Mouse (Mus musculus): ENCODE data around the gene Diablo.

DNA sequence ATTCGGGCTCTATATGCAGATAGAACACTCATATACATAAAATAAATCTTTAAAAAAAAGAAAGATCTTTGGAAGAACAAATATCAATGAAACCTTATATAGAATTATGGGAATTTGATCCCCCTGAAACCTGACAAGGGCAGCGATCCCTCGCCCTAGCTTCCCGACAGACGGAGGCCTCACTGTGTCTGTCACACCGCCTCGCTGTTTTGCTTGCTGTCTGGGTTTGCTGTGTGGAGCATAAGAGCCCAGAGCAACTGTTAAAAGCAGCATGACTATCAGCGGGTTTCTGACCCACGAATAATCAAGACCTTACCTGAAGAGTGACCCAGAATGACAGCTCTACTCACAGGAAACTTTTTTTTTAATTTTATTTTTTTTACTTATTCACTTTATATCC lies 3.3 kb downstream of the Diablo start:
- TF ChIP-seq POLR2A (IDR thresholded peaks at IDR 0.05; ENCODE audit: insufficient read length, low read depth) (no peak), TCF3 (IDR thresholded peaks at IDR 0.05; ENCODE audit: insufficient read length, low read depth) (no peak), CEBPB (IDR thresholded peaks at IDR 0.05; ENCODE audit: insufficient read depth, poor library complexity, severe bottlenecking) (no peak), E2F4 (IDR thresholded peaks at IDR 0.05; ENCODE audit: insufficient read depth) (no peak), USF1 (IDR thresholded peaks at IDR 0.05; ENCODE audit: low read depth) (no peak), POLR2AphosphoS2 (IDR thresholded peaks at IDR 0.05; ENCODE audit: insufficient read length, low read depth) (no peak), MAX (IDR thresholded peaks at IDR 0.05; ENCODE audit: low read depth) (no peak), MYOG (IDR thresholded peaks at IDR 0.05; ENCODE audit: control insufficient read depth in 1 of 3, insufficient read depth in 1 of 3, insufficient read length in 2 of 3, low read depth in 2 of 3) (no peak)

All from myocyte (in vitro differentiated cells).